Mouse (Mus musculus) spleen, adult 2 months (tissue): Measurements from ENCODE around the gene Eln.

Experiments used
- CTCF ChIP-seq: fragments of 200-500 bp; IDR thresholded peaks from 2 replicates; pipeline ENCODE4 v1.5.1; 2011; ENCODE audit warnings: mild to moderate bottlenecking, inconsistent platforms; ENCODE audit not compliant: insufficient read depth, insufficient read length, insufficient replicate concordance; ENCODE audit errors: extremely low read depth
- POLR2A ChIP-seq: fragments of 200-500 bp; IDR thresholded peaks from 2 replicates; pipeline ENCODE4 v1.6.1; 2011; ENCODE audit warnings: low read depth, low read length, inconsistent platforms

- TF ChIP-seq CTCF (no peak), POLR2A (no peak)
Measured at GRCm38 (mm10) chr5:134686541-134686940, 60.6 kb downstream of the Eln start.
